Mouse (Mus musculus): ENCODE data around the gene Cdr2l.

GRCm38 (mm10) chr11:115439326-115439725 lies 57.6 kb downstream of the Cdr2l start:
- TF ChIP-seq CTCF (conservative IDR thresholded peaks at IDR 0.05 in 1 of 2, IDR thresholded peaks at IDR 0.05 in 1 of 2; ENCODE audit: low read depth in 2 of 2, low read length in 2 of 2) = no peak
- no peak for TF ChIP-seq ELF1 (IDR thresholded peaks at IDR 0.05; ENCODE audit: low read depth, low read length)
- TF ChIP-seq POLR2A (IDR thresholded peaks at IDR 0.05; ENCODE audit: low read depth, low read length) = no peak
- TF ChIP-seq ZKSCAN1 (IDR thresholded peaks at IDR 0.05; ENCODE audit: borderline replicate concordance, low read depth, low read length) = no peak
